Mouse (Mus musculus) liver, adult 2 months (tissue): Measurements from ENCODE around the gene Ap3d1. TPM values are rescaled to one million over a fixed set of nuclear protein-coding genes. Genes with fewer than 3 reads are reported as not detected.
A peak's percentile ranks its signal among the peaks of the same experiment; 100 is the strongest.

Source experiments
- DNase-seq: peaks from one replicate; pipeline ENCODE4 v3.0.0-alpha.2; 2011; ENCODE audit warnings: low read depth, low spot score; ENCODE audit errors: extremely low read depth
- H3K27ac ChIP-seq: fragments of 200-500 bp; replicated peaks from 2 replicates; pipeline ENCODE4 v1.5.1; 2012; ENCODE audit warnings: low read depth, mild to moderate bottlenecking, control low read depth, inconsistent platforms, low read length; ENCODE audit not compliant: insufficient read depth
- H3K27me3 ChIP-seq: fragments of 200-500 bp; 2 replicates; pipeline ENCODE4 v1.6.1; 2012; ENCODE audit warnings: mild to moderate bottlenecking, moderate library complexity, low read length, inconsistent platforms; ENCODE audit not compliant: control insufficient read depth, insufficient read depth
- H3K36me3 ChIP-seq: fragments of 200-500 bp; 2 replicates; pipeline ENCODE4 v1.6.1; 2012; ENCODE audit warnings: low read length, inconsistent platforms; ENCODE audit not compliant: control insufficient read depth, insufficient read depth
- H3K4me1 ChIP-seq: fragments of 200-500 bp; 2 replicates; pipeline ENCODE4 v1.6.1; 2011; ENCODE audit warnings: low read length; ENCODE audit not compliant: control insufficient read depth, insufficient read depth
- H3K4me3 ChIP-seq: fragments of 200-500 bp; 2 replicates; pipeline ENCODE4 v1.5.1; 2011; ENCODE audit warnings: low read depth, mild to moderate bottlenecking, control low read depth, low read length, moderate library complexity; ENCODE audit not compliant: insufficient read depth
- H3K79me2 ChIP-seq: fragments of 200-500 bp; 2 replicates; pipeline ENCODE4 v1.6.1; 2012; ENCODE audit warnings: inconsistent platforms, mild to moderate bottlenecking, low read length, moderate library complexity; ENCODE audit not compliant: control insufficient read depth, insufficient read depth
- H3K9ac ChIP-seq: fragments of 200-500 bp; 2 replicates; pipeline ENCODE4 v1.6.1; 2012; ENCODE audit warnings: low read depth, mild to moderate bottlenecking, control low read depth, inconsistent platforms, low read length
- CTCF ChIP-seq: fragments of 200-500 bp; IDR thresholded peaks from 2 replicates; pipeline ENCODE4 v1.5.1; 2011; ENCODE audit warnings: low read depth, low read length, control low read depth
- POLR2A ChIP-seq: fragments of 200-500 bp; IDR thresholded peaks from 2 replicates; pipeline ENCODE4 v1.6.1; 2011; ENCODE audit warnings: low read length, control low read depth; ENCODE audit not compliant: insufficient read depth; ENCODE audit errors: extremely low read depth
- WGBS: fragments of 180-500 bp; shearing (Covaris S2); methylation state at CpG from one replicate; pipeline ENCODE4 v1.1.7; 2018; 5-methylcytosine and 5-hydroxymethylcytosine counted together
- polyA plus RNA-seq: library from polyadenylated mRNA; depleted of rRNA; stranded (reverse); fragments of >200 nt; gene quantifications from 2 replicates; pipeline ENCODE4 v1.2.3, GENCODE M21; 2012
- total RNA-seq: library from RNA; depleted of rRNA; stranded (reverse); fragments of >200 nt; gene quantifications from 2 replicates; pipeline ENCODE4 v1.2.3, GENCODE M21; 2014

The Ap3d1 gene
- total and polyA plus RNA-seq, 2 experiments, result 22.3 to 49.2 TPM

GRCm38 (mm10) chr10:80756967-80757366, 14.9 kb upstream of the Ap3d1 start:
- Histone ChIP-seq H3K79me2 (peaks cover 52% of the 10 kb centered on the region; the same call in 1 of the 2 replicates), H3K9ac (0 out of 2 replicates have a peak overlapping the region, but pooled peaks have one; percentile 14), H3K27me3 (no peaks in the 10 kb centered on the region), H3K4me3 (no peak overlapping the region), H3K27ac (peak overlapping the region; percentile 60), H3K4me1 (peaks cover 50% of the 10 kb centered on the region), H3K36me3 (no peaks in the 10 kb centered on the region)
- DNase-seq, result no peak
- 51% methylated on average over 4 of the region's 4 CpGs for WGBS
- TF ChIP-seq POLR2A, result no peak
- no peak for TF ChIP-seq CTCF

- H3K27me3 ChIP-seq, result no peaks in the 10 kb centered on the region
- H3K27ac ChIP-seq, result peak overlapping the region; percentile 60
- H3K36me3 ChIP-seq, result no peaks in the 10 kb centered on the region
- H3K4me3 ChIP-seq, result no peak overlapping the region
- WGBS, result 40% methylated on average over 2 of the region's 2 CpGs
- H3K79me2 ChIP-seq, result peaks cover 51% of the 10 kb centered on the region; the same call in 1 of the 2 replicates
- TF ChIP-seq POLR2A (no peak), CTCF (no peak)
- no peak overlapping the region; the same call in 1 of the 2 replicates for H3K9ac ChIP-seq
- peaks cover 48% of the 10 kb centered on the region for H3K4me1 ChIP-seq
- no peak for DNase-seq
These were observed 14.4 kb upstream of the Ap3d1 start for GRCm38 (mm10) chr10:80756509-80756908.

GRCm38 (mm10) chr10:80756099-80756498, 14.0 kb upstream of the Ap3d1 start:
- TF ChIP-seq POLR2A (no peak), CTCF (peak; percentile 32; the same call in 1 of the 2 replicates)
- peak overlapping the region; percentile 60 for H3K27ac ChIP-seq
- WGBS, result 10% methylated on average over 3 of the region's 3 CpGs
- peak overlapping the region; percentile 90; the same call in 1 of the 2 replicates for H3K4me3 ChIP-seq
- H3K79me2 ChIP-seq, result peaks cover 47% of the 10 kb centered on the region; the same call in 1 of the 2 replicates
- H3K4me1 ChIP-seq, result peaks cover 45% of the 10 kb centered on the region
- H3K36me3 ChIP-seq, result no peaks in the 10 kb centered on the region
- DNase-seq, result peak; percentile 57
- H3K27me3 ChIP-seq, result no peaks in the 10 kb centered on the region
- H3K9ac ChIP-seq, result peak overlapping the region; percentile 97

GRCm38 (mm10) chr10:80755291-80756015, 13.4 kb upstream of the Ap3d1 start:
- Histone ChIP-seq H3K4me3 (peak overlapping the region; percentile 90), H3K36me3 (no peaks in the 10 kb centered on the region), H3K27ac (peak overlapping the region; percentile 60), H3K9ac (peak overlapping the region; percentile 97), H3K4me1 (peaks cover 38% of the 10 kb centered on the region), H3K27me3 (no peaks in the 10 kb centered on the region), H3K79me2 (peaks cover 41% of the 10 kb centered on the region; the same call in 1 of the 2 replicates)
- DNase-seq, result no peak
- TF ChIP-seq CTCF, result no peak
- TF ChIP-seq POLR2A, result no peak
- WGBS, result under 1% methylated on average over 75 of the region's 75 CpGs

GRCm38 (mm10) chr10:80754594-80755290, 12.7 kb upstream of the Ap3d1 start, which contains the start of gene Dot1l:
Gene Dot1l (plus strand): TSS chr10:80755206.
- H3K4me1 ChIP-seq, result peaks cover 38% of the 10 kb centered on the region
- no peaks in the 10 kb centered on the region for H3K27me3 ChIP-seq
- H3K27ac ChIP-seq, result peak within 1 kb of the TSS; percentile 60
- WGBS, result 1% methylated on average over 57 of the region's 57 CpGs
- DNase-seq, result peak; percentile 80
- TF ChIP-seq CTCF, result no peak
- TF ChIP-seq POLR2A, result peak; percentile 8; the same call in 1 of the 2 replicates
- H3K9ac ChIP-seq, result peak within 1 kb of the TSS; percentile 97
- peaks cover 38% of the 10 kb centered on the region; the same call in 1 of the 2 replicates for H3K79me2 ChIP-seq
- H3K4me3 ChIP-seq, result peak within 1 kb of the TSS; percentile 90
- H3K36me3 ChIP-seq, result no peaks in the 10 kb centered on the region
